Mouse (Mus musculus): ENCODE results near the gene Rassf5.

DNA sequence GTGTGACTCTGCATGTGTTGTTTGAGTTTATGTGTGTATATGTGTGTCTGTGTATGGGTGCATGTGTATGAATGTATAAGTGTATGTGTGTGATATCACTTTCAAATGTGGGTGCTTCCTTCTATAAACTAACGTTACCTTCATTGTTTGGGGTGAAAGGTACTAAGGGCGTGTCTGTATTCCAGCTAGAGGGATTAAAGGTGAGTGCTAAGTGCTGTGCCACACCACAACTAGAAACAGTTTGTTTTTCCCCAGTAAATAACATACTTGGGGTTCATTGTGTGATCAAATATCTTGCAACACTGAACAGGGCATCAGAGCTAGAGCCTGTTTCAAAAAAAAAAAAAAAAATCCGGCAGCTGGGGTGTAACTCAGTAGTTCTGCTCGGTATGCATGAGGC is 36.7 kb upstream of the Rassf5 start:
- TF ChIP-seq MYOD1 (IDR thresholded peaks at IDR 0.05; ENCODE audit: control insufficient read depth, insufficient read length, low read depth) (no peak), CTCF (IDR thresholded peaks at IDR 0.05; ENCODE audit: control insufficient read depth, insufficient read depth, insufficient read length) (no peak), MAX (IDR thresholded peaks at IDR 0.05) (no peak)

Measured in C2C12 (cell line).